Mouse (Mus musculus): ENCODE data around the gene Alpk1. TPM values are rescaled to one million over a fixed set of nuclear protein-coding genes. Genes with fewer than 3 reads are reported as not detected.
A peak's percentile ranks its signal among the peaks of the same experiment; 100 is the strongest.

Gene Alpk1
- polyA plus RNA-seq, 1 experiment from 2014 or later = 0.60 TPM

DNA sequence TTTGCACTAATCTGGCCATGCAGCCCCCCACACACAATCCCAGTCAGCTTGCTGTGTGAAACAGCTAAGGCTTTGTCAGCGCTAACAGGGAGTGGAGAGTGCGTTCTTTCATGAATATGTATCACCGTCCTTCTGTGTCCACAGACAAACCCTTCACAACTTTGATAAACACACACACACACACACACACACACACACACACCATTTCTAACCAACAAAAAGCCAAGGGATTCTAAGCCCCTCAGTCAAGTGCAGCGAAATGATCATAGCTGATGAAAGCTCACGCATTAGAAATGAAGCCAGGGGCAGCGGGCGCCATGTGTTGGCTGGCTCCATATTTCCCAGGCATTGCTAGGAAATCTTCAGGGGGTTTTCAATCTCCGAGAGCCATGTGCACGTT is 31.1 kb downstream of the Alpk1 start:
- Histone ChIP-seq H3K9ac (replicated peaks; ENCODE audit: low read length) (no peak overlapping the region), H3K4me3 (ENCODE audit: low read depth, low read length) (no peak overlapping the region), H3K9me3 (replicated peaks; ENCODE audit: control insufficient read depth, low read length) (no peaks in the 10 kb centered on the region), H3K4me2 (ENCODE audit: low read depth, low read length) (peak overlapping the region; percentile 32; the same call in 1 of the 2 replicates), H3K4me1 (ENCODE audit: control insufficient read depth, insufficient read depth, low read length) (no peaks in the 10 kb centered on the region; the same call in 1 of the 2 replicates), H3K27ac (replicated peaks; ENCODE audit: low read depth, low read length) (no peak overlapping the region), H3K27me3 (ENCODE audit: control insufficient read depth, insufficient read depth, low read length) (peaks cover 16% of the 10 kb centered on the region), H3K36me3 (replicated peaks; ENCODE audit: control insufficient read depth, insufficient read depth, low read depth, low read length) (no peaks in the 10 kb centered on the region)
- 15% methylated on average over 9 of the region's 9 CpGs for WGBS
- no peak for ATAC-seq (replicated peaks; ENCODE audit: insufficient number of reproducible peaks, low FRiP score, low TSS enrichment, low read depth)
- peak; percentile 54 for DNase-seq (ENCODE audit: low spot score)

DNA sequence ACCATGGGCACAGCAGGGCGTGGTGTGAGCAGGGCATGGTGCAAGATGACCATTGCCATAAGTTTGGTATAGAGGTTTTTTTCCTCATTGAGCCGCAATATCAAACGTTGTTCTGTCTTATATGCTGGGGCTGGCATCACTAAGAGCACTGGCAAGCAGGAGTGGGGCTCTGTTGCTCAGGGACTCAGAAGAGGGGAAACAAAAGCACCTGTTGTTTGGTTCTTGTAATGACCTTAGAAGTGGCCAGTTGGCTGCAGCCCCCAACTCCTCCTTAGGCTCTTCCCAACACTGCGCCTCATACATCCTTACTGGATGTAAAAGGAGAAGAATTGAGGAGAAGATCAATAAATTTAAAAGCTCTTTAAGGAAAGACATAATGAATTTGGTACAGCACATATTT is 31.7 kb downstream of the Alpk1 start:
- ATAC-seq (replicated peaks; ENCODE audit: insufficient number of reproducible peaks, low FRiP score, low TSS enrichment, low read depth) = no peak
- DNase-seq (ENCODE audit: low spot score) = no peak
- whole genome bisulfite sequencing = 50% methylated on average over 4 of the region's 4 CpGs
- Histone ChIP-seq H3K4me1 (ENCODE audit: control insufficient read depth, insufficient read depth, low read length) (no peaks in the 10 kb centered on the region; the same call in 1 of the 2 replicates), H3K27me3 (ENCODE audit: control insufficient read depth, insufficient read depth, low read length) (peaks cover 16% of the 10 kb centered on the region), H3K4me2 (ENCODE audit: low read depth, low read length) (no peak overlapping the region), H3K9ac (replicated peaks; ENCODE audit: low read length) (no peak overlapping the region), H3K4me3 (ENCODE audit: low read depth, low read length) (no peak overlapping the region), H3K36me3 (replicated peaks; ENCODE audit: control insufficient read depth, insufficient read depth, low read depth, low read length) (no peaks in the 10 kb centered on the region), H3K27ac (replicated peaks; ENCODE audit: low read depth, low read length) (no peak overlapping the region), H3K9me3 (replicated peaks; ENCODE audit: control insufficient read depth, low read length) (no peaks in the 10 kb centered on the region)

DNA sequence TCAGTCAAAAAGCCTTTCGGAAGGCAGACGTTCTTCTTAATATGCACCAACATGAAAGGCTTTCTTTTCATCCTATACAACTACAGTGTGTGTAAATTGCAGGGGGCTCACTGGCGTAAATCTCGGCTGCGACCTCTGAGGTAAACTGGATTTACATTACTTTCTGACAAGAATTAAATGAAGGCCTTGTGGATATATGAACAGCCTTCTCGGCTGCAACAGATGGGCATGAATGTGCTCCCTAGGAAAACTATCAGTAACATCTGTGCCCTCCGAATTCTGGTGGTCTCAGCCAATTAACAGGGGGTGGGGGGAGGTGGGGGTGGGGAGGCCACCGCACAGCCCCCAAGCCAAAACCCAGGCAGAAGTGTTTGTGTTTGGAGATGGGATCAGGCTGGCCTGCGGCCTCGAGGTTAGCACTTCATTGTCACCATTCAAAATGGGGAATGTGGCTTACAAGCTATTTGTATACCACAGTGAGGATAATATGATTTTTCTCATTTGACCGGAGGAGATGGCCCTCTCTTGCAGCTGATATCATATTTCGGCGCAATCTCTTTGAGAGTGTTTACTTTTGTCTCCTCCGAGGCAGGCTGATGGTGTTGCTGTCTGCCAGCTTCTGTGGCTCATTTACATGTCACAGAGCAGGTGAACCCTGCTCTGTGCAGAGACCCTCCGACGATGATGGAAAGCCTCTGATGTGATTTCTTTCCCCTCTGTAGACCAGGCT is 34.3 kb downstream of the Alpk1 start:
- Histone ChIP-seq H3K36me3 (replicated peaks; ENCODE audit: control insufficient read depth, insufficient read depth, low read depth, low read length) (no peaks in the 10 kb centered on the region), H3K4me2 (ENCODE audit: low read depth, low read length) (no peak overlapping the region), H3K4me3 (ENCODE audit: low read depth, low read length) (no peak overlapping the region), H3K9ac (replicated peaks; ENCODE audit: low read length) (no peak overlapping the region), H3K9me3 (replicated peaks; ENCODE audit: control insufficient read depth, low read length) (no peaks in the 10 kb centered on the region), H3K4me1 (ENCODE audit: control insufficient read depth, insufficient read depth, low read length) (no peaks in the 10 kb centered on the region; the same call in 1 of the 2 replicates), H3K27ac (replicated peaks; ENCODE audit: low read depth, low read length) (no peak overlapping the region), H3K27me3 (ENCODE audit: control insufficient read depth, insufficient read depth, low read length) (peaks cover 16% of the 10 kb centered on the region)
- 7% methylated on average over 16 of the region's 16 CpGs for WGBS
- ATAC-seq (replicated peaks; ENCODE audit: insufficient number of reproducible peaks, low FRiP score, low TSS enrichment, low read depth) (peak; percentile 30; the same call in 1 of the 2 replicates), DNase-seq (ENCODE audit: low spot score) (no peak)

DNA sequence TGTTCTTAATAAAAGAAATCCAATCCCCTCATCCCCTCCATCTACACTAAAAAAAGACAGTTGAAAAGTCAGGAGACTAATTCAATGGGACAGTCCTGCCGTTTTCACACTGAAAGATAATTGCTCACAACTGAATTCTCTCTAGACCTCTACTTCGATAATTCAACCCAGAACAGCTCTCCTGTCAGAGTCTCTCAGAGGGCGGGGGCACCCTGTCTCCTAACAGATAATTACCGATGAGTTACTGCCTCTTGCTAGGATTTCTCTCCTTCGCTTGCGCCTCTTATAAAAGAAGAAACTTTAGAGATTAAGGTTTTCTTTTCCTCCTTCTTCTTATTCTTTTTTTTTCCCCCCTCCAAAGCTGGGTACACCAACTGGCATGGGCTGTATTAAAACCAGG is 34.8 kb downstream of the Alpk1 start:
- no peak overlapping the region for H3K4me2 ChIP-seq (ENCODE audit: low read depth, low read length)
- peaks cover 16% of the 10 kb centered on the region for H3K27me3 ChIP-seq (ENCODE audit: control insufficient read depth, insufficient read depth, low read length)
- no peak for ATAC-seq (replicated peaks; ENCODE audit: insufficient number of reproducible peaks, low FRiP score, low TSS enrichment, low read depth)
- H3K9me3 ChIP-seq (replicated peaks; ENCODE audit: control insufficient read depth, low read length) = no peaks in the 10 kb centered on the region
- H3K9ac ChIP-seq (replicated peaks; ENCODE audit: low read length) = no peak overlapping the region
- H3K27ac ChIP-seq (replicated peaks; ENCODE audit: low read depth, low read length) = no peak overlapping the region
- no peaks in the 10 kb centered on the region for H3K36me3 ChIP-seq (replicated peaks; ENCODE audit: control insufficient read depth, insufficient read depth, low read depth, low read length)
- peak; percentile 50 for DNase-seq (ENCODE audit: low spot score)
- WGBS = 22% methylated on average over 6 of the region's 6 CpGs
- no peak overlapping the region for H3K4me3 ChIP-seq (ENCODE audit: low read depth, low read length)
- no peaks in the 10 kb centered on the region; the same call in 1 of the 2 replicates for H3K4me1 ChIP-seq (ENCODE audit: control insufficient read depth, insufficient read depth, low read length)

DNA sequence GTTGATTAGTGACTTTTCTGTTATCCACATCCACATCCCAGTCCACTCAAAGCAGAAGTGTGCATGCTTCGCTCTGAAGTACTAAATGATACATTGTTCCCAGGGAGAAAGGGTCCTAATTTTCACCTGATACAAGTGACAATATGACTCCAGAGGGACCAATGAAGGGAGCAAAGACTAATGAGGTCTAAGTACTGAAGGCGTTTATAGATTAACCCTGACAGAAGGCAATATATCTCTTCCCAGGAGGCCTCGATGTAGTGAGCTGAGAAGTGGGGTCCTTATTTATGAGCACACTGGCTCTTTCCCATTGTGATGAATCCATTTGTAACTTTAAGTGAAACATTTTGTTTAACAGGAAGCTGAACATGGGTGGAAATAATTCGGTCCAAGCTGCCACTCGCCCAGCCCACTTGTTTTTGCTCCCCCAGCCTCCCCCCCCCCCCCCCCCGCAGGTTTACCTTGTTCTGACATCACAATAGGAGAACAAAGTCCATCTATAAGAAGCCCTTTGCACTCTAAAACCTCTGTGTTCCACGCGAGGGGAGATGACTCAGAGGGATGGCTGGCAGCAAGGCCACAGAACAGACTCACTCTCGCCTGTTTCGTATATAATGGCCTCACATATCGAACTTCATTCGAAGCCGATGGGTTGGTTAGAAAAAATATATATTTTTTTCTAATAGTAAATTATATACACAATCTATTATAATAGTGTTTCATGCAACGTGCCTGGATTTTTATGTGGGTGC is 36.5 kb downstream of the Alpk1 start:
- no peak overlapping the region for H3K27ac ChIP-seq (replicated peaks; ENCODE audit: low read depth, low read length)

DNA sequence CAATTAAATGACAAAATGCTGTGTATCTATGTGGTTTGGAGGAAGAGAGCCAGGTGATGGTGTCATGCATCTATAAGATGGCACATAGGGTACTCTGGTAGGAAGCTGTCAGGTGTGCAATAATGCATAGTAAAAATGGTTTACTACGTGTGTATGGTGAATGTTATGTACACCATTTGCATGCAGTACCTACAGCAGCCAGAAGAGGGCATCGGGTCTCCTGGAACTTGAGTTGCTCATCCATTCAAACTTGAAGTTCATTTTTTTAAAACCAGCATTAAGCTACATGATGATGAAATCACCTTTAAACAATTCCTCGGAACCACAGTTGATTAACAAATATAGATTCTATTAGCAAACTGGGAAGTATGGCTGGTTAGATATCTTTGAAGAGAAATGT is 38.9 kb downstream of the Alpk1 start:
- Histone ChIP-seq H3K9me3 (replicated peaks; ENCODE audit: control insufficient read depth, low read length) (no peaks in the 10 kb centered on the region), H3K36me3 (replicated peaks; ENCODE audit: control insufficient read depth, insufficient read depth, low read depth, low read length) (no peaks in the 10 kb centered on the region), H3K27ac (replicated peaks; ENCODE audit: low read depth, low read length) (no peak overlapping the region), H3K4me1 (ENCODE audit: control insufficient read depth, insufficient read depth, low read length) (no peaks in the 10 kb centered on the region; the same call in 1 of the 2 replicates), H3K4me2 (ENCODE audit: low read depth, low read length) (no peak overlapping the region), H3K9ac (replicated peaks; ENCODE audit: low read length) (no peak overlapping the region), H3K4me3 (ENCODE audit: low read depth, low read length) (no peak overlapping the region), H3K27me3 (ENCODE audit: control insufficient read depth, insufficient read depth, low read length) (peaks cover 2% of the 10 kb centered on the region)
- DNase-seq (ENCODE audit: low spot score) (no peak), ATAC-seq (replicated peaks; ENCODE audit: insufficient number of reproducible peaks, low FRiP score, low TSS enrichment, low read depth) (no peak)
- WGBS = 94% methylated on average over 3 of the region's 3 CpGs

More for the DNA sequence above, 36.5 kb downstream of the Alpk1 start:
- 81% methylated on average over 13 of the region's 14 CpGs for WGBS
- Histone ChIP-seq H3K27me3 (ENCODE audit: control insufficient read depth, insufficient read depth, low read length) (peaks cover 13% of the 10 kb centered on the region), H3K4me1 (ENCODE audit: control insufficient read depth, insufficient read depth, low read length) (no peaks in the 10 kb centered on the region; the same call in 1 of the 2 replicates), H3K36me3 (replicated peaks; ENCODE audit: control insufficient read depth, insufficient read depth, low read depth, low read length) (no peaks in the 10 kb centered on the region), H3K9ac (replicated peaks; ENCODE audit: low read length) (no peak overlapping the region), H3K9me3 (replicated peaks; ENCODE audit: control insufficient read depth, low read length) (no peaks in the 10 kb centered on the region), H3K4me3 (ENCODE audit: low read depth, low read length) (no peak overlapping the region), H3K4me2 (ENCODE audit: low read depth, low read length) (no peak overlapping the region)
- DNase-seq (ENCODE audit: low spot score) (no peak), ATAC-seq (replicated peaks; ENCODE audit: insufficient number of reproducible peaks, low FRiP score, low TSS enrichment, low read depth) (no peak)

DNA sequence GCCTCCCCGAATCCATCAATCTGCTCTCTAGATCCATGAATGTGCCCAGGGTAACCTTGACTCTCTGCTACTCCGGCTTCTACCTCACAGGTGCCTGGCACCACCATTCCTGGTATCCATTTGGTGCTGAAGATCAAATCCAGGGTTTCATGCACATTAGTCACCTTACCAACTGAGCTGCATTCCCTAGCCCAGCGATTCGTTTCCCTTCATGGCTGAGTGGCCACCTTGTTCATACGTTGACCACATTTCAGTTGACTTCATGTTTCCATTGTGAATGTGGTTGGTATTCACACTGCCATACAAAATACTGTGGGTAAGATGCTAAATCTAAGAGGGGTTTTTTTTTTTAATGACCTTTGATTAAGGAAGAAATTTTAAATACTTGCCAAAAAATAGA is 42.5 kb downstream of the Alpk1 start:
- Histone ChIP-seq H3K9ac (replicated peaks; ENCODE audit: low read length) (no peak overlapping the region), H3K4me3 (ENCODE audit: low read depth, low read length) (no peak overlapping the region), H3K4me2 (ENCODE audit: low read depth, low read length) (no peak overlapping the region), H3K4me1 (ENCODE audit: control insufficient read depth, insufficient read depth, low read length) (no peaks in the 10 kb centered on the region), H3K27me3 (ENCODE audit: control insufficient read depth, insufficient read depth, low read length) (no peaks in the 10 kb centered on the region), H3K9me3 (replicated peaks; ENCODE audit: control insufficient read depth, low read length) (no peaks in the 10 kb centered on the region), H3K27ac (replicated peaks; ENCODE audit: low read depth, low read length) (no peak overlapping the region), H3K36me3 (replicated peaks; ENCODE audit: control insufficient read depth, insufficient read depth, low read depth, low read length) (no peaks in the 10 kb centered on the region)
- DNase-seq (ENCODE audit: low spot score) = no peak
- 82% methylated on average over 5 of the region's 5 CpGs for WGBS
- ATAC-seq (replicated peaks; ENCODE audit: insufficient number of reproducible peaks, low FRiP score, low TSS enrichment, low read depth) = no peak

DNA sequence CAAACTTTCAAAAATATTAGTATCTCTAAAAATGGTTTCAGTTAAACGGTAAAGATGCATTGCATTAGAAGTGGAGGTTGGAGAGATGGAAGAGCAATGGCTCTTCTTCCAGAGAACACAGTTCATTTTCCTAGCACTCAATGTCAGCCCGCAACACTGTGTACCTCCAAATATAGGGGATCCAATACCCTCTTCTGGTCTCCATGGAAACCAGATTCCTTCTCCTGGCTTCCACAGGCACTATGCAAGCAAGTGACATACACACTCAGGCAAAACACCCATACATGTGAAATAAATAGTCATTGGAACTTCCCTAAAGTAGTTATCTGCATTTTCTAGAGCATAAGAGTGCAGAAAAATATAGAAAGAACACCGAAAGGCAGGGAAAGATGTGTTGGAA is 44.9 kb downstream of the Alpk1 start:
- Histone ChIP-seq H3K4me2 (ENCODE audit: low read depth, low read length) (no peak overlapping the region), H3K36me3 (replicated peaks; ENCODE audit: control insufficient read depth, insufficient read depth, low read depth, low read length) (no peaks in the 10 kb centered on the region), H3K27ac (replicated peaks; ENCODE audit: low read depth, low read length) (no peak overlapping the region), H3K9me3 (replicated peaks; ENCODE audit: control insufficient read depth, low read length) (no peaks in the 10 kb centered on the region), H3K27me3 (ENCODE audit: control insufficient read depth, insufficient read depth, low read length) (no peaks in the 10 kb centered on the region), H3K9ac (replicated peaks; ENCODE audit: low read length) (no peak overlapping the region), H3K4me3 (ENCODE audit: low read depth, low read length) (no peak overlapping the region), H3K4me1 (ENCODE audit: control insufficient read depth, insufficient read depth, low read length) (no peaks in the 10 kb centered on the region)
- ATAC-seq (replicated peaks; ENCODE audit: insufficient number of reproducible peaks, low FRiP score, low TSS enrichment, low read depth) = no peak
- DNase-seq (ENCODE audit: low spot score) = no peak
- 87% methylated on average over 3 of the region's 3 CpGs for WGBS
